Mouse (Mus musculus) spleen, postnatal 36 days (tissue): ENCODE data around the gene Mdm4.
"Not testable (repeated sequence)": the region's sequence is repeated elsewhere in the genome, so short reads cannot be mapped to it uniquely, and the experiment has no call there.

Experiments used
- DNase-seq, 2 experiments: peaks; one replicate each; pipeline ENCODE4 v3.0.0; 2022; ENCODE audit warnings: low spot score in 2 of 2, mixed read lengths in 1 of 2

The Mdm4 gene

GRCm38 (mm10) chr1:133053034-133053433 is 22.7 kb upstream of the Mdm4 start:
- DNase-seq: peak; percentile 86 to 90

GRCm38 (mm10) chr1:133051829-133052228 is 21.5 kb upstream of the Mdm4 start:
- no peak for DNase-seq

GRCm38 (mm10) chr1:133050001-133050431 is 19.7 kb upstream of the Mdm4 start:
- no peak for DNase-seq

- DNase-seq: no peak
Measured at GRCm38 (mm10) chr1:133048690-133049089, 18.3 kb upstream of the Mdm4 start.

- DNase-seq: no peak
Measured at GRCm38 (mm10) chr1:133047575-133047974, 17.2 kb upstream of the Mdm4 start.

GRCm38 (mm10) chr1:133046441-133046931 is 16.1 kb upstream of the Mdm4 start:
- DNase-seq: peak; percentile 37 to 41

GRCm38 (mm10) chr1:133045861-133046440 is 15.6 kb upstream of the Mdm4 start:
- peak; percentile 75 for DNase-seq

GRCm38 (mm10) chr1:133045011-133045860 is 14.9 kb upstream of the Mdm4 start, which contains the start of gene Pik3c2b:
Gene Pik3c2b (plus strand): TSS chr1:133045667.
- DNase-seq: peak in 1 of 2 experiments; percentile 16

GRCm38 (mm10) chr1:133039505-133039949 is 9.2 kb upstream of the Mdm4 start:
- peak; percentile 56 to 66 for DNase-seq

- not testable (repeated sequence) for DNase-seq
Measured at GRCm38 (mm10) chr1:133034682-133035081, 4.3 kb upstream of the Mdm4 start.

- DNase-seq: peak in 1 of 2 experiments; percentile 45
Measured at GRCm38 (mm10) chr1:133034091-133034460, 3.7 kb upstream of the Mdm4 start.

GRCm38 (mm10) chr1:133033316-133034090 is 3.1 kb upstream of the Mdm4 start:
- peak; percentile 55 to 68 for DNase-seq

- DNase-seq: no peak
Measured at GRCm38 (mm10) chr1:133032981-133033315, 2.6 kb upstream of the Mdm4 start.

- DNase-seq: peak; percentile 48 to 65
Measured at GRCm38 (mm10) chr1:133029744-133030143, 617 bp downstream of the Mdm4 start.

- no peak for DNase-seq
Measured at GRCm38 (mm10) chr1:133027980-133028379, 2.4 kb downstream of the Mdm4 start.

GRCm38 (mm10) chr1:133027126-133027525 is 3.2 kb downstream of the Mdm4 start:
- no peak for DNase-seq

- DNase-seq: not testable (repeated sequence)
Measured at GRCm38 (mm10) chr1:133025796-133026190, 4.6 kb downstream of the Mdm4 start.

GRCm38 (mm10) chr1:133025051-133025795 is 5.1 kb downstream of the Mdm4 start:
- DNase-seq: peak; percentile 90 to 92

- DNase-seq: no peak
Measured at GRCm38 (mm10) chr1:133024426-133024825, 5.9 kb downstream of the Mdm4 start.

- DNase-seq: not testable (repeated sequence)
Measured at GRCm38 (mm10) chr1:133023723-133024122, 6.6 kb downstream of the Mdm4 start.

- DNase-seq: not testable (repeated sequence)
Measured at GRCm38 (mm10) chr1:133021971-133022370, 8.4 kb downstream of the Mdm4 start.
